Mouse (Mus musculus) thymus, adult 2 months (tissue): ENCODE data around the gene Myh9. TPM values are rescaled to one million over a fixed set of nuclear protein-coding genes. Genes with fewer than 3 reads are reported as not detected.
A peak's percentile ranks its signal among the peaks of the same experiment; 100 is the strongest.

ENCODE experiments used
- DNase-seq: peaks from one replicate; pipeline ENCODE4 v3.0.0; 2021
- H3K27ac ChIP-seq: fragments of 200-500 bp; 2 replicates; pipeline ENCODE4 v1.5.1; 2012; ENCODE audit warnings: low read length, control low read depth; ENCODE audit not compliant: control insufficient read depth, insufficient read depth
- H3K27me3 ChIP-seq: fragments of 200-500 bp; 2 replicates; pipeline ENCODE4 v1.6.1; 2012; ENCODE audit warnings: mild to moderate bottlenecking, low read length, moderate library complexity, mixed read lengths; ENCODE audit not compliant: control insufficient read depth, insufficient read depth
- H3K36me3 ChIP-seq: fragments of 200-500 bp; 2 replicates; pipeline ENCODE4 v1.6.1; 2012; ENCODE audit warnings: mild to moderate bottlenecking, low read length, moderate library complexity; ENCODE audit not compliant: control insufficient read depth, insufficient read depth
- H3K4me1 ChIP-seq: fragments of 200-500 bp; replicated peaks from 2 replicates; pipeline ENCODE4 v1.6.1; 2012; ENCODE audit warnings: low read length; ENCODE audit not compliant: control insufficient read depth, insufficient read depth
- H3K4me3 ChIP-seq: fragments of 200-500 bp; 2 replicates; pipeline ENCODE4 v1.5.1; 2012; ENCODE audit warnings: mild to moderate bottlenecking, low read length, control low read depth, moderate library complexity; ENCODE audit not compliant: control insufficient read depth, insufficient read depth
- CTCF ChIP-seq: fragments of 200-500 bp; IDR thresholded peaks from 2 replicates; pipeline ENCODE4 v1.5.1; 2012; ENCODE audit warnings: mild to moderate bottlenecking, control low read depth, low read length, moderate library complexity, borderline replicate concordance; ENCODE audit not compliant: control insufficient read depth, poor library complexity, insufficient read depth; ENCODE audit errors: extremely low read depth
- POLR2A ChIP-seq: fragments of 200-500 bp; IDR thresholded peaks from 2 replicates; pipeline ENCODE4 v1.6.1; 2012; ENCODE audit warnings: mild to moderate bottlenecking, low read length, control low read depth, moderate library complexity; ENCODE audit not compliant: control insufficient read depth, poor library complexity, insufficient read depth; ENCODE audit errors: extremely low read depth
- WGBS: fragments of 180-500 bp; shearing (Covaris S2); methylation state at CpG from one replicate; pipeline ENCODE4 v1.1.7; 2018; 5-methylcytosine and 5-hydroxymethylcytosine counted together
- polyA plus RNA-seq: library from polyadenylated mRNA; depleted of rRNA; stranded (reverse); fragments of >200 nt; gene quantifications from 2 replicates; pipeline ENCODE4 v1.2.3, GENCODE M21; 2012

The Myh9 gene
- polyA plus RNA-seq, 1 experiment = 167 TPM

DNA sequence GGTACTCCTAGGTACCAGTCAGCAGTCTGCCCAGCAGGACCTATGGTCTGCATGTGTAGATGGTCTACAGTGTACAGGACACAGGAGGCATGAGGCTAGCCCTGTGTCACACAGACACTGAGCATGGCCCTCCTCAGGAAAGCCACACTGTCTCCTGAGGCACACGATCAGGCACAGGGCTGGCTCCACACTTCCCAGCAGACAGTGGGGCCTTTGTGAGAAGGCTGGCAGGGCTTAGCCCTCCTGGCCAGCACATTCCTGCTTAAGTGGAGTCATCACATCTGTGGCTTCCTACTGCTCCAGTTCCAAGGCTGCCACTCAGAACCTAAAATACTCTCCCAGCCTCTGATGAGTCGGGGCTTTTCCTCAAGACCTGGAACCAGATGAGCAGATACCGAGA lies 38.2 kb downstream of the Myh9 start:
- DNase-seq = no peak
- H3K36me3 ChIP-seq = peaks cover 41% of the 10 kb centered on the region
- no peak for TF ChIP-seq CTCF
- no peak for TF ChIP-seq POLR2A
- WGBS = 79% methylated on average over 3 of the region's 3 CpGs
- H3K27me3 ChIP-seq = no peaks in the 10 kb centered on the region
- H3K4me1 ChIP-seq = peaks cover 91% of the 10 kb centered on the region
- no peak overlapping the region for H3K4me3 ChIP-seq
- peak overlapping the region; percentile 92; the same call in 1 of the 2 replicates for H3K27ac ChIP-seq

DNA sequence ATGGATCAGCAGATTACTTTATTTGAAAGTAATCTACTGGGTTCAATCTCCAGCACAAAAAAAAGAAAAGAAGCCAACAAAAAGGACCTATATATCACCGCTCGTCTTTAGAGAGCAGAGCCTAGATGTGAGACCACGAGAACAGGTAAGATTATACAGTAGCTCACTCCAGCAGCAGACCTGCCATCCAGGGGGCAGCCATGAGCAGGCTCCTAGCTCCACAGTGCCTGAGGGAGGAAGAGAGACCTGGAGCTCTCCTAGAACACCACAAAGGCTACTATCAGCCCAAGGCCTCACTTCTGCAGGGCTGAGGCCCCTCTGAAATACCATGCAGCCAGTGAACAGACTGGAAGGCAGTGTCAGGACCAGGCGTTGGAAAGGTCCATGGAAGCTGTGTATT lies 39.0 kb downstream of the Myh9 start:
- no peak overlapping the region for H3K4me3 ChIP-seq
- TF ChIP-seq POLR2A = no peak
- 0 out of 2 replicates have a peak, but pooled peaks have one; percentile 33 for TF ChIP-seq CTCF
- peak overlapping the region; percentile 32; the same call in 1 of the 2 replicates for H3K27ac ChIP-seq
- peaks cover 94% of the 10 kb centered on the region for H3K4me1 ChIP-seq
- 83% methylated on average over 4 of the region's 4 CpGs for WGBS
- H3K36me3 ChIP-seq = peaks cover 37% of the 10 kb centered on the region
- no peaks in the 10 kb centered on the region for H3K27me3 ChIP-seq
- DNase-seq = peak; percentile 54

DNA sequence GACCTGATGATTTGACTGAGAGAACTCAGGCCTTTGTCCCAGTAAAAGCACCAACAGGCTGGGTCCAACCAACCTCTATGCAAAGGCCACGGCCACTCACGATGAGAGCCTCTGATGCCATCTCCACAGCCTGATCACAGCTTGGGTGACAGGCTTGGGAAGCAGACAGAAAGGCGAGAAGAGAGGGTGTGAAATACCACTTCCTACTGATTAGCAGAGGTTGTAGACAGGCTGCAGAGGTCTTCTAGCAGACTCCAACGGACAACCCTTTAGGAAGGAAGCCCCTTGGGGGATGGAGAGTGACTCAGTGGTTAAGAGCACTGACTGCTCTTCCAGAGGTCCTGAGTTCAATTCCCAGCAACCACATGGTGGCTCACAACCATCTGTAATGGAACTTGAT lies 40.8 kb downstream of the Myh9 start:
- peaks cover 23% of the 10 kb centered on the region; the same call in 1 of the 2 replicates for H3K36me3 ChIP-seq
- TF ChIP-seq POLR2A (no peak), CTCF (no peak)
- peaks cover 91% of the 10 kb centered on the region for H3K4me1 ChIP-seq
- H3K27me3 ChIP-seq = no peaks in the 10 kb centered on the region
- 5% methylated on average over 4 of the region's 4 CpGs for WGBS
- no peak for DNase-seq
- H3K4me3 ChIP-seq = no peak overlapping the region
- H3K27ac ChIP-seq = peak overlapping the region; percentile 97

DNA sequence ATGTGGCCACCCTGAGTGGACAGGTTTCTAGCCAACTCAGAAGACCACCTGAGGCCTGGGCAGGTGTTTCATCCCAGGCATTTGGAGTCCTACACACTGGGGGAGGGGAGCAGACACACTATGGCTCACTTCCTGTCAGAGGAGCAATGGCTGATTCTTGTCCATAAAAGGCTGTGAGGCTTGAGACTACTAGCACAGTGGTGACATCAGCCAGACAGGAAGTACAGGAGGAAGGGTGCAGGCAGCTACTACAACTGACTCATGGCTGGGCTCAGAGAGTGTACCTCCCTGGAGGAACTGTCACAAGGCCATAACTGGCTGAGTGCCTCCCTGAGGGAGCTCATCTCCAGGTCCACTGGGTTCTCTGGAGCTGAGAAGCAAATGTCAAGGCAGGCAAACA lies 41.5 kb downstream of the Myh9 start:
- H3K27ac ChIP-seq = peak overlapping the region; percentile 97
- H3K4me3 ChIP-seq = no peak overlapping the region
- peak; percentile 76 for DNase-seq
- H3K4me1 ChIP-seq = peaks cover 84% of the 10 kb centered on the region
- H3K36me3 ChIP-seq = peaks cover 26% of the 10 kb centered on the region
- no peaks in the 10 kb centered on the region for H3K27me3 ChIP-seq
- TF ChIP-seq POLR2A (no peak), CTCF (no peak)

DNA sequence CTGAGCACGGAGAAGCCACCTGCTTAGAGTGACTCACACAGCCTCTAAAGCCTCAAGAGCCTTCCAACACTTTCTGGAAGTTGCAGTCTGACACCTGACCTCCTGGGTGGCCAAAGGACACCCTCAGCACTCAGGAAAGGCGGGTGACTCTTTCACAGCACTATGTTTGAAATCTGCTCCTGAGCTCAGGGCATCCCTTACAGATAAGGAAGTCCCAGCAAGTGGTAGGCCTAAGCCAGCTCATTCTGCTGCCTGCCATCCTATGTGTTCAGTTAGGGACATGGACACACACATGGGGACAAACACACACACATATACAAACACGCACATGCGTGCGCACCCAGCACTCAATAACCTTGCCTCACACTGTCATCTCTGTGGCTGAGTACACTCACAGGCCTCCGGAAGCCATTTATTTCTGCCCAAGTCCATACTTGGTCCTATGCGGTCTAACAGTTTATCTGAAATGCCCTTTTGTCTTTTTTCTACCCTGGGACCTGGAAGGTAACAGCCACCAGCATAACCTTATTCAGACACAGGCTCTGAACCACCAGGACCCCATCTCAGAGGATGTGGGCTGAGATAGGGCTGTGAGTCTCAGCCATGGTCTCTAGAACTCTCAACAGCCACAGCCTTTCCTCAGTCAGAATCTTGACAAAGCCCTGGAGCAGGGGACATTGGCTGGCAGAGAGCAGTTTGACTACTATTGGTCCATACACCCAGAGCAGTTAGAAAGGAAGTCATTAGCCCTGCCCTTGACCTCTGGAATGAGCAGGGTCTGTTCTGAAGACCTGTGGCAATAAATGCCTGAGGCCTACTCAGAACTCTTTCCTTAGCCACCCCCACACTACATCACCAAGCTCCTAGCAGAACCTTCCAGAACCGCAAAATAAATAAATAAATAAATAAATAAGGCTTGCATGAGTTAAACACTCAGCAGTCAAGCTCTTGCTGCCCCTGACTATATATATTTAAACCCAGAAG lies 42.2 kb downstream of the Myh9 start:
- TF ChIP-seq CTCF = no peak
- TF ChIP-seq POLR2A = no peak
- Histone ChIP-seq H3K27ac (peak overlapping the region; percentile 97), H3K27me3 (no peaks in the 10 kb centered on the region), H3K36me3 (peaks cover 29% of the 10 kb centered on the region), H3K4me1 (peaks cover 85% of the 10 kb centered on the region), H3K4me3 (no peak overlapping the region)
- DNase-seq = no peak
- WGBS = 72% methylated on average over 8 of the region's 8 CpGs

DNA sequence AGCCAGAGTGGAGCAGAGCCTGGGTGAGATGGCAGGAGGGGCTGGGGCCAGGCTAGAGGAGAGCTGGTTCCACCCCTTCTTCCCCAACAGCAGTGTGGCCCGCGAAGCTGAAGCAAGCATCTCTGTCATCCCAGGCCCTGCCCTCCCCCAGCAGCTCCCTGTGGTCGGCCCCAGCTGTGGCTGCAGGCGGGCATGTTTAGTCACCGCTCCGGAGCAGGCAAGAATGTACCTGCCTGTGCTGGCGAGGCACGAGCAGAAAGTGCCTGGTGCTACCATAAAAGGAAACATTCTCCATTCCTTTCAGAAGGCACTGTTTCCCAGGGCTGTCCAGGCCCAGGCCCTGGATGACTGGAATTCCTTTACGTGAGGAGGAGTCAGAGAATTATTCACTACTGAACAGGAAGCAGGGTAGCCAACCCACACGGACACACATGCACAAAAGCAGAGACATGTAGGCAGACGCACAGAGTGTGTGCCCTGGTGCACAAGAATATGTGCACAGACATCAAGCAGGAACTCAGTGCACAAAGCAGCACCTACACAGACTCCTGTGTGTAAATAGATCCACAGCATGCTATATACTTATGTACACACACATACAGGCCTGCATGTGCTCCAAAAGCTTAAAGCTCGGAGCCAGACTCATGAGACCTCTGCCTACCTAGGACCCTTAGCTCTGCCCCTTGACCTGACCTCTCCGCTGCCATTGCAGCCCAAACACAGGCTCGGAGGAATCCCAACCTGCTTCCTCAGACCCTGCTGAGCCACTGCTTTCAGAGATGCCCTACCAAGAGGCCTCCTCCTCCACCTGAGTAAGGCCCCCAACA lies 43.1 kb downstream of the Myh9 start:
- TF ChIP-seq POLR2A (no peak), CTCF (no peak)
- 18% methylated on average over 14 of the region's 14 CpGs for WGBS
- no peak overlapping the region for H3K4me3 ChIP-seq
- peak overlapping the region; percentile 97 for H3K27ac ChIP-seq
- H3K27me3 ChIP-seq = no peaks in the 10 kb centered on the region
- peak; percentile 69 for DNase-seq
- H3K4me1 ChIP-seq = peaks cover 76% of the 10 kb centered on the region
- peaks cover 29% of the 10 kb centered on the region for H3K36me3 ChIP-seq
